Mouse (Mus musculus) gastrocnemius, postnatal 36 days (tissue): Measurements from ENCODE around the gene Nat10. TPM values are rescaled to one million over a fixed set of nuclear protein-coding genes. Genes with fewer than 3 reads are reported as not detected.
A peak's percentile ranks its signal among the peaks of the same experiment; 100 is the strongest.

Experiments used
- DNase-seq, 2 experiments: peaks; one replicate each; pipeline ENCODE4 v3.0.0; 2022
- intact Hi-C: fragments of 180-260 bp; cut with DNase I; formaldehyde crosslinking; loops from one replicate; pipeline ENCODE4 v1.15.1; 2025
- long read RNA-seq, 2 experiments: library from polyadenylated mRNA; stranded (forward); transcript quantifications; one replicate each; pipeline ENCODE4 v2.0.0; 2021
- total RNA-seq, 2 experiments: library from RNA; stranded (reverse); gene quantifications; 2 replicates each; pipeline ENCODE4 v1.2.3; 2021

Nat10 gene
- total RNA-seq = 10 to 100 TPM; 12.4 to 17.7 TPM
- long read RNA-seq, experiment 1, partial matches to known transcripts = 1 of 4 reads
- long read RNA-seq, experiment 1, other reads (novel, unspliced or antisense) = 2 of 4 reads
- long read RNA-seq, experiment 2, transcript Nat10-201 (29 exons, 3,879 nt) = major isoform, 5 of 6 reads
- long read RNA-seq, experiment 2, partial matches to known transcripts = 1 of 6 reads
- long read RNA-seq, experiment 2, other reads (novel, unspliced or antisense) = 0 of 6 reads

- DNase-seq = peak; percentile 95 to 98
- intact Hi-C loops = loop anchor here (1.0 kb wide), 1 partner anchor 35 kb away; no protein-coding TSS in a partner anchor
Measured at GRCm38 (mm10) chr2:103760906-103761716, at the start of gene Nat10. TSS of gene Nat10 (minus strand) at chr2:103761270.

- intact Hi-C loops = no loop called here
- no peak for DNase-seq
Measured at GRCm38 (mm10) chr2:103810412-103810811, 49.3 kb upstream of the Nat10 start.

- intact Hi-C loops = loop anchor here (5.0 kb wide), 1 partner anchor 39 kb away; no protein-coding TSS in a partner anchor
- DNase-seq = no peak
Measured at GRCm38 (mm10) chr2:103808466-103808865, 47.4 kb upstream of the Nat10 start.

- DNase-seq = no peak
- intact Hi-C loops = no loop called here
Measured at GRCm38 (mm10) chr2:103803770-103804530, 42.9 kb upstream of the Nat10 start.

GRCm38 (mm10) chr2:103802422-103802821 lies 41.4 kb upstream of the Nat10 start:
- DNase-seq = no peak
- intact Hi-C loops = no loop called here

- intact Hi-C loops = loop anchor here (5.0 kb wide), 1 partner anchor 70 kb away; no protein-coding TSS in a partner anchor
- DNase-seq = peak; percentile 88 to 95
Measured at GRCm38 (mm10) chr2:103797491-103798009, 36.5 kb upstream of the Nat10 start, which contains the start of gene Caprin1. TSS of gene Caprin1 (minus strand) at chr2:103797649.

GRCm38 (mm10) chr2:103796861-103797466 lies 35.9 kb upstream of the Nat10 start:
- peak; percentile 67 to 76 for DNase-seq
- intact Hi-C loops = loop anchor here (1.0 to 5.0 kb wide), 2 partner anchors 36 to 70 kb away; partner anchors contain the start of gene Nat10

GRCm38 (mm10) chr2:103796211-103796860 lies 35.3 kb upstream of the Nat10 start:
- intact Hi-C loops = loop anchor here (1.0 to 5.0 kb wide), 2 partner anchors 35 to 71 kb away; partner anchors contain the start of gene Nat10
- DNase-seq = peak in 1 of 2 experiments; percentile 34

GRCm38 (mm10) chr2:103795843-103796210 lies 34.8 kb upstream of the Nat10 start:
- intact Hi-C loops = loop anchor here (1.0 to 5.0 kb wide), 2 partner anchors 35 to 71 kb away; partner anchors contain the start of gene Nat10
- DNase-seq = peak; percentile 25 to 59

- intact Hi-C loops = no loop called here
- DNase-seq = no peak
Measured at GRCm38 (mm10) chr2:103792009-103792408, 30.9 kb upstream of the Nat10 start.

- intact Hi-C loops = no loop called here
- DNase-seq = no peak
Measured at GRCm38 (mm10) chr2:103785735-103786134, 24.7 kb upstream of the Nat10 start.

- DNase-seq = no peak
- intact Hi-C loops = no loop called here
Measured at GRCm38 (mm10) chr2:103784621-103785020, 23.6 kb upstream of the Nat10 start.

GRCm38 (mm10) chr2:103762492-103762891 lies 1.4 kb upstream of the Nat10 start:
- intact Hi-C loops = no loop called here
- no peak for DNase-seq

- DNase-seq = no peak
- intact Hi-C loops = loop anchor here (1.0 kb wide), 1 partner anchor 34 kb away; no protein-coding TSS in a partner anchor
Measured at GRCm38 (mm10) chr2:103761993-103762392, 923 bp upstream of the Nat10 start.

GRCm38 (mm10) chr2:103760421-103760820 lies 649 bp downstream of the Nat10 start:
- no peak for DNase-seq
- intact Hi-C loops = no loop called here

GRCm38 (mm10) chr2:103755458-103756085 lies 5.5 kb downstream of the Nat10 start:
- intact Hi-C loops = no loop called here
- DNase-seq = no peak

- intact Hi-C loops = no loop called here
- DNase-seq = no peak
Measured at GRCm38 (mm10) chr2:103754614-103755013, 6.5 kb downstream of the Nat10 start.

- no peak for DNase-seq
- intact Hi-C loops = no loop called here
Measured at GRCm38 (mm10) chr2:103751771-103752170, 9.3 kb downstream of the Nat10 start.

GRCm38 (mm10) chr2:103749091-103749490 lies 12.0 kb downstream of the Nat10 start:
- intact Hi-C loops = loop anchor here (10.0 kb wide), 1 partner anchor 294 kb away; no protein-coding TSS in a partner anchor
- DNase-seq = no peak
